Mouse (Mus musculus): ENCODE results near the gene Dusp13.
A peak's percentile ranks its signal among the peaks of the same experiment; 100 is the strongest.

Dusp13 gene

DNA sequence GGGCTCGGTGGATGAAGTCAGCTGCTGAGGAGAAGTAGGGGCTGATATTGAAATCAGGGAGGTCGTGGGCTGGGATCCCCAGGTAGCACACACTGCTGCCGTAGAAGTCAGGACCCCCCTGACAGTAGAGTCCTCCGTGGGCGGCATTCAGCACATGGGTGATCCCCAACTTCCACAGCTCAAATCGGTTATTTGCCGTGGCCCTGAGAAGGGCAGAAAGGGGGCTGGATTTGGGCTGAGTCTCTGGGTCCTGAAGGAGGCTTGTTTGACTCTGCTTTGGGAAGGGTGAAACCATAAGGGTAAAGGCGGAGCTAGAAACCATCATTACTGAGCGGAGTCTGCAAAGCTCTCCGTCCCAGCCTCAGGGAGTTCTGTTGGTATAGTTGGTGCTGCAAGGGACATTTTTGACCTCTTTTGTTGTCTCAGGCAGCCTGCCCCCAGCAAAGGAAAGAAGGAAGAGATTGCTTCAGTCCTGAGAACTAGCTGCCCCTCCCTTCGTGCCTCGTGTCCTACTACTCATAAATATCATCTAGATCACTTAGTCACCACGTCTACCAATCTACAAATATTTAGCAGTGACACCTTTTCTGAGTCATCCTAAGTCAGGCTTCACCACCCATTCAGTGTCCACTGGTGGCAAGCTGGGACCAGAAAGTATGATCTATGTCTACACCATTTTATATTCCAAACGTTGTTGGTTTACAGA is 3.4 kb downstream of the Dusp13 start:
- DNase-seq (ENCODE audit: low read depth, low spot score) = no peak

DNA sequence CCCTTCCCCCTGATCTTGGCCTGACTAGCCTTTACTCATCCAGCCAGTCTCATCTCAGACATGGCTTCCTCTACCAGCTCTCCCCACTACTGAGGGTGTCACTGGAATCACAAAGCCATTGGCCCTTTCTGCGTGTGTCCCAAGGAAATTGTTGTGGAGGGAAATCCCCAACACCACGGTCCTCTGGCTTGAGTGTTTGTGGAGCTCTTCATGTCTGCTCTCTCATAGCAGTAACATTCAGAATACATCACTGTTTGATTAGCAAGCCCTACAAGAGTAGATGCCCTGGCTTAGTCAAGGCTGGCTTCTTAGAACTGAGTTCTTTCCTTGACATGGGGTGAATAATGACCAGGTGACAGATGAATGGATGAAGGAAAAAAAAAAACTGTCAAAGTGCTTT is 4.1 kb downstream of the Dusp13 start:
- DNase-seq (ENCODE audit: low read depth, low spot score) = no peak

DNA sequence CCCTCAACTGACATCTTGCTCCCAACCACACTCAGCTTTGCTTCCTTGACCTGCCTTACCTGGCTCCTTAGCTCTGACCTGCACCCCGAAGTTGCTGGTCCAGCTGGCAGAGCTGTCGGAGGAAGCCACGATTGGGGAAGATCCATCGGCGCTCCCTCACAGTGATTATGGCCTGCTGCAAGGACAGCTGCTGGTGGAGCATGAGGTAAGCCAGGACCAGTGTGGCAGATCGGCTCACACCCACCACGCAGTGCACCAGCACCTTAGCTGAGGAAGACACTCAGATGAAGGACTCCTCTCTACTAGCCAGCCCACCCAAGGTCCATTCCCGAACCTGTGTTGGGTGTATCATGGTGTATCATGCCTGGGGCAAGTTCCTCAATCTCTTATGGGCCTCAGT is 4.7 kb downstream of the Dusp13 start:
- no peak for DNase-seq (ENCODE audit: low read depth, low spot score)

GRCm38 (mm10) chr14:21745149-21745548 is 5.8 kb downstream of the Dusp13 start:
- no peak for DNase-seq (ENCODE audit: low read depth, low spot score)

GRCm38 (mm10) chr14:21744169-21744568 is 6.8 kb downstream of the Dusp13 start:
- no peak for DNase-seq (ENCODE audit: low read depth, low spot score)

- no peak for DNase-seq (ENCODE audit: low read depth, low spot score)
These were observed 8.5 kb downstream of the Dusp13 start for GRCm38 (mm10) chr14:21742441-21742840.

- peak; percentile 87 for DNase-seq (ENCODE audit: low read depth, low spot score)
These were observed 9.2 kb downstream of the Dusp13 start for GRCm38 (mm10) chr14:21741786-21742185.

DNA sequence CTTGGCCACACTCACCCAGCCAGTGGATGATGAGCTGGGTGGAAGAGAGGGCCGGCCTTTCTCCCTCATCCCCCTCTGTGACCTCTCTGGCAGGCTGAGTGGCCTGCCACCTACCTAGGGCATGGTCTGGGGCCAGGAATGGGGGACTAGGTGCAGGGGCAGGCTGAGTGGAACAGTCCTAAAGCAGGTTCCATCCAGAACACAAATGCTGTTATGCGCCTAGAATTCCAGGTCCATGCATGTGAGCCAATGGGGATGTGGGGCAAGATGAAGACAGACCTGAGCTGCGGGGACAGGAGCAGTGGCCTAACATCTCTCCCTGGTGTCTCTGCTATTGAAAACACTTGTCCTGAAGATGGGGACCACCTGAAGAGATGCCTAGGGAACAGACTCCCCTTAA is 9.7 kb downstream of the Dusp13 start:
- DNase-seq (ENCODE audit: low read depth, low spot score) = no peak

- DNase-seq (ENCODE audit: low read depth, low spot score) = no peak
These were observed 10.6 kb downstream of the Dusp13 start for GRCm38 (mm10) chr14:21740345-21740744.

DNA sequence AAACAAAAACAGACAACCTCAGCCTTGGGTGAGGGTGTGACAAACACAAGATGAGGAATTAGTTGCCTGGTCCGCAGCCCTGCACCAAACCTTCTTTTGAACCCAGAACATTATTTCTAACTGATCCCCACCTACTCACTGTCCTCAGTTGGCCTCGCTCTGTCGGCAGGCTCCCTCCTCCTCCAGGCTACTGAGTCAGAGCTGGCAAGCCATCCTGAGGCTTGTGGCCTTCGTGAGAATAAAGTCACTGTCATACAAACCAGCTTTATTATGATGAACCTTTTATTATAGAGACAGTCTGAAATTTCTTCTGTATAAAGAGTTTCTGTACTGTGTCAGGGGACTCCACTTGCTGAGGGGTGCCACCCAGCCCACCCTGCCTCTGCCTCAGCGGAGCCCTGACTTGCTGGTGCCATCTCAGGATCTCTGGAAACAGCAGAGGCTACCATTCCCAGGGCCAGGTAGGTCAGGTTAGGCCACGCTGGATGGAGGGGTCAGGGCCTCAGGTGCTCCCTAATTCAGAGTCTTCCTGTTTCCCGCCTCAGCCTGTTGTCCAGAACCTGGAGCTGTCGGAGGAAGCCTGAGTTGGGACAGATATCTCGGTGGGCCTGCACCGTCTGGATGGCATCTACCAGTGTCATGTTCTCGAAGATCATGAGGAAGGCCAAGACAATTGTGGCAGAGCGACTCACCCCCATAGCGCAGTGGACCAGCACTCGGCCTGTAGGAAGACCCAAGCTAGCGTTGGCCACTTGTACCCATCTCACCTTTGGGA is 17.7 kb downstream of the Dusp13 start:
- no peak for DNase-seq (ENCODE audit: low read depth, low spot score)

- DNase-seq (ENCODE audit: low read depth, low spot score) = no peak
These were observed 21.0 kb downstream of the Dusp13 start for GRCm38 (mm10) chr14:21729936-21730335.

DNA sequence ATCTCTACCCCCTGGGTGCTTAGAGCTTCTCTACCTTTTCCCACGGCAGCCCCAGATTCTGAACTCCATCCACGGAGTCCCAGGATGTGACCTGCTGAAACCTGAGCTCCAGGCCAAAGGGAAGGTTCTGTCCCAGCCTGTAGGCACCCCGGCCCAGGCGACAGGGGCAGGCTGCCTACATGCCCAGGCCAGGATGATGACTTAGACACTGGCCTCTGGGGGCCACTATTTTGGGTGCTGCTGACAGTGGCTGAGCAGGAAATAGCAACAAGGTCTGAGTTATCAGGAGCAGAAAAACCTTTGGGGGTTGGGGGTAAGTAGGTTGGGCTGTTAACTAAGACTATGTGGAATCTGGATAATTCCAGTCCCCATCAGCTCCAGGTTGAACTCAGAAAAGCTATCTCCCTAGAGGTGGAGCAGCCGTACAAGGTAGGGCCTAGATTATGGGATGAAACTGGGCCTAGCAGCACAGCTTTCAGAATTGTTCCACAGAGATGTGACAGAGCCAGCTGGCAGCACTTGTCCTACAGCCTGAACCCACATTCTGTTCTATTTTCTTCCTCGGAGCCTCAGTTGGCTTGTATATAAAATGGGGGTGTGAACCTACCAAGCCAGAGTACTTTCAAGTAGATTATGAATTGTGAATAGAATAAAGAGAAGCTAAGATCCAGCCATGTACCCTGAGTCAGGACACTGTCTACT is 21.8 kb downstream of the Dusp13 start:
- DNase-seq (ENCODE audit: low read depth, low spot score) = no peak

DNA sequence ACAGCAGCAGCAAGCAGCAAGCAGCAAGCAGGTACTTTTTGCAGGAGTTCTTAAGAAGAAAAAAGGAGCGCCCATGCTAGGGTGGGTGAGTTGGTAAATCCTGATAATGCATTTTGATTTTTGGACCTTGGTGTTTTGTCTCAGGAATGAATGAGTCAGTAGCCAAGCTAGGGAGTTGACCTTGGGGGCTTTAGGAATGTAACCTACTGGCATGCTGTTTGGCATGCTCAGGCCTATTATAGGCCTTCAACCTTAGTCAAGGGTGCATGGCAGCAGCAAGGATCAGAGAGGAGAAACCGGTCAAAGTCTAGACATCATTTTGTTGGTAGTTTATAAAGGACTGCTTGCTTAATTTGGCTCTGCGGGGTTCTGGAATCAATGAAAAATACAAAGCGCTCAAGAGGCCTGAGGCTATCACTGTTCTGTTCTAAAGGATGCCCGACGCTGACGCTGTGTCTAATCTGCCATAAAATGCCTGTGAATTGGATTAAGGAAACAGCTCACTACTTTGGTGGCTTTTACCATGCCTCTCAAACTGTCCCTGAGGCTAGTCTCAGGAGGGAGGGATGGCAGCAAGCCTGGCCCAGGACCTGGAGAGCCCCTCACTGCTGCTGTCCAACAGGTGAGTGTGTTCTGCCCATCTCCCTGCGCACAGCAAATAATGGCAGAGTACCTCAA is 28.8 kb downstream of the Dusp13 start:
- DNase-seq (ENCODE audit: low read depth, low spot score) = no peak

DNA sequence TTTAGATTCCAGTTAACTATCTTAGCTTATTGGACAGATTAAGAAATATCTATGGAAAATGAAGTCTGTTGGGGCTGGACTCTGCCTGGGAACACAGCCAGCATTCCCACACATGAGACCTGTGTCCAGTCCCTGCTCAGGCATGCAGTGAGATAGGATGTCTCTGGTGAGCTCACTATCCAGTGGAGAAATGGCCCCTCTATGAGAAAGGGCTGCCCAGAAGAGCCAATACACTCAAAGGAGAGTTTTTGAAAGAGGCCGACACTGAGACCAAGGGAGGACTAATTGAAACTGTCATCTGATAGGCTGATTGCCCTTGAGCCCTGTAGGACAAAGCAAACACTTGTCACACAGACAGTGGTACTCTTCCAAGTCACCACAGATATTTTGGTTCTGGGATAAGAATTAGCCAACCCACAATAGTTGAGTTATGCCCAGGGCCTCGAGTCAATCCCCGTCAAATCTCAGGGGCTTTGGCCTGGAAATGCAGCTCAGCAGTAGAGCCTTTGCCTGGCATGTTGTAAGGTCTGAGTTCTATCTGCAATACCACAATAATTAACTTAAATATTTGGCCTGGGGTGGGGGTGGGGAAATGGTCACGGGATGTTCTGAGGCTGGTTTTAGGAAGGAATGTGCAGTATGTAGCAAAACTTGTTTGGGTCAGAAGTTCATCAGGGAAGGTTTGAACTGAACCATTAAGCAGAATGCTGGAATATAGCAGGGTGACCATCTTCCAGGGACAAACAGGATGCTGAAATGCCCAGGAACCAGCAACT is 30.4 kb downstream of the Dusp13 start:
- no peak for DNase-seq (ENCODE audit: low read depth, low spot score)

DNA sequence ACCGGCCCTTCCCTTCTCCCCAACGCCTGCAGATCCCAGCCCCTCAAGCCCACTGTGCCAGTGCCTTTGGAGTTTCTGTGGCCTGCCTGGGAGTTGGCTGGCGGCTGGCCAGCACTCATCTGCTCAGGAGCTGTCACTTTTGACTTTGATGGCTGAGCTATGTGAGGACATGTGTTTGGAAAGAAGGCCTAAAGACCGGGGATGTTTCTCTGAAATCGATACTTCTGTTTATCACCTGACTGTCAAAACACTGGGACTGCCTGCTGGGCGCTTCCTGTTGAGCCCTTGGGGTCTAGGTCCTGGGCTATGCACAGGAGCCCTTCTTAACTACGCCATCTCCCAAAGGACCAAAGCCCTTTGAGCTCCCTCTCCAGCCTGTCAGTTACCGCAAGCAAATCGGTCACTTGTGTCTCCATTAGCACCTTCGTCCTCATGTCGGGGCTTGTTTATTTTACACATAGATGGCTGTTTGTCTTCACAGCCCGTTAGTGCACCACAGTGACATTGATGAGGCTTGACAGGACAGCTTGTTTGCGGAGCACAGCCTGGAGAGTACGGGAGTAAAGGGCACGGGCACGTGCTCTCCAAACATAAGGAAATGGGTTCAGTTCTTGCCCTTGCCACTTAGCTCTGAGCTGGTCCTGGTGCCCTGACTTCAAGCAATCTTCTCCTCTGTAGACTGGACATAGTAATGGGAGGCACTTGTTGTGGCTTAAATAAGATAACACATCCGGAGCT is 31.2 kb downstream of the Dusp13 start:
- DNase-seq (ENCODE audit: low read depth, low spot score) = no peak

GRCm38 (mm10) chr14:21714486-21714885 is 36.5 kb downstream of the Dusp13 start, which contains the start of gene Dupd1:
Gene Dupd1, minus strand, starts transcription at chr14:21714576.
- DNase-seq (ENCODE audit: low read depth, low spot score) = no peak

DNA sequence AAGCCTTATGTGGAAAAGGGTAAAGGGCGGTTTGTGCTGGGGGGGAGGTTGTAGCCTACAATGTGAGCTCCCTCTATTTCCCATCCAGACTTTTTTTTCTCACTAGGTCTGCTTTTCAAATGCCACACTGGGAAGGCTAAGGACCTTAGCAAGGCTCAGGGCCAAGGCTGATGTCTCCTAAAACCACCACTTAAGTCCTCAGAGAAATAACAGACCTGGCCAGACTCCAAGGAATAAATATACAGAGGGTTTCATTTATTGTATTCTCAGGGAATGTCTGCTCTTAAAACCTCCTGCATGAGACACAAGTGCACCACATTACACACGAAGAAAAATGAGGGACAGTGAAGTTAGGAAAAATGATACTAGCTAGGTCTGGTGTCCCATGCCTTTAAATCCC is 39.8 kb downstream of the Dusp13 start:
- no peak for DNase-seq (ENCODE audit: low read depth, low spot score)

DNA sequence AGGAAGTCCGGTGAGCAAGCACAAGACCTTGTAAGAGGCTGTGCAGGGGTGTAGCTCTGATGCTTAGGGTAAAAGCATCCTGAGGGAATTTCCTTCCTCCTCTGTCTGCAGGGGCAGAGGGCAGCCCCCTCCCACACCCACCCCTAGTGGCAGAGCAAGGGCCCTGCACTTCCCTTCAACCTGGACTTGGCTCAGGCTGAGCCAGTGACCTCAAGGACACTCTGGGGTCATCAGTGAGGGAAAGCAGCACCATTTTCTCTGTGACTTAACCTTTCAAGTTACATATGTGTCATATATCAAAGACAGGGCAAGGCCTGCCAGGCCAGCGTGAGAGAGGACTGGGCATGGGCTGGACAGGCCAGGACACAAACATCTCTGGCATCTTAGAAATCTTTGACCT is 41.4 kb downstream of the Dusp13 start:
- peak; percentile 36 for DNase-seq (ENCODE audit: low read depth, low spot score)

DNA sequence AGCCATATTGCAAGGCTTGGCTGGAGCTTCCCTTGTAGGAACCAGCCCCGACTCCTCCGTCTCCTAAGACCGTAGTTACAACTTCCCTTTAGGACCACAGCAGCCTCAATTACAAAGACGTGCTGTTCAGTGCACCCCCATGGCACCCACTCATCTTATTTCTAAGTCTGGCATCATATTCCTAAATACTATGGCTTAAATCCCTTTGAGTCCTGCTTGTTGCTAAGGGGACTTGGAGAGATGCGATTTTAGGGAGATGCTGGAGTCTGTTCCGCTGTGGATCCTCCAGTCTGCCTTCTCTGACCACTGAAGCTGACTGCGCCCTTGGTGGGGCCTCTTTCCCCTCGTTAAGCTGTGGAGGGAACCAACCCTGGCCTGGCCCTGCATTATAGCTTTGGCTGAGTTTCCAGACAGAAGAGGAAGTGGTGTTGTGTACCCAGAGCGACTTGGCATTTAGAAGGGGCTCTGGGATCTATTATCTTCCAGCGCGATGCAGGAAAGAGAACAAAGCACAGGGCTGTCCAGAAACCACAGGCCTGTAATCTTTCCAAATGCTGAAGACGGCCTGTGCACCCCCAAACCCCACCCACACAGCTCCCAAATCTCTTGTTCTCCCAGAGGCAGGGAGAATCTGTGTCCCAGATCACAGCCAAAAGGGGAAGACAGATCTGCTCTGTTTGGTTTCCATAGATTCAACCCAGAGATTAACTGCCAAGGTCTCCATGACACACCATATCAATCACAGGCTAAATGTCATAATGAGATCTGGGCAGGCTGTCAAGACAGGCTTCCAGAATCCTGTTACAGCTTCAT is 44.0 kb downstream of the Dusp13 start:
- no peak for DNase-seq (ENCODE audit: low read depth, low spot score)

GRCm38 (mm10) chr14:21705462-21705861 is 45.5 kb downstream of the Dusp13 start:
- DNase-seq (ENCODE audit: low read depth, low spot score) = no peak

Measured in ZHBTc4 (cell line).